Mouse (Mus musculus) gastrocnemius, adult 18-20 months (tissue): ENCODE measurements around the gene Lrrc42. TPM values are rescaled to one million over a fixed set of nuclear protein-coding genes. Genes with fewer than 3 reads are reported as not detected.

Source experiments
- DNase-seq: peaks from one replicate; pipeline ENCODE4 v3.0.0; 2021; ENCODE audit warnings: low spot score
- total RNA-seq, 2 experiments: library from RNA; stranded (reverse); gene quantifications; 2 replicates each; pipeline ENCODE4 v1.2.3; 2021

The Lrrc42 gene
- total RNA-seq, 2 experiments from 2014 or later, result 7.9 to 9.5 TPM

DNA sequence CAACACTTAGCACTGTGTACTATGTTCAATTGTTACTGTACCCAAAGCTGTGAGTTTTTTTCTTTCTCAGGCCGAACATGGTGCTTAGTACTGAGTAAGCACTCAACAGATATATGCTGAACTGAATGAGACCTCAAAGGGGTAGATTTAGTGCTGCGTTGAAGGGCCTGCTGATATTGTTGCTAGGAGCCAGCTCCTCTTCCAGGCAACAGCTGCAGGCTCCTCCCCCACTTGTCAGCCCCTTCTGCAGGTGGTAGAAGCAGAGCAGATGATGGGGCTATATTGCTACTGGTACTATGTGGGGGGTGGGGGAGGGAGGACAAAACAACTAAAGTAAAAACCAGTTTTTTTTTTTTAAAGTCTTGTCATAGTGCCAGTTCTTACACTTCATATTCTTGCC lies 3.9 kb downstream of the Lrrc42 start:
- no peak for DNase-seq

DNA sequence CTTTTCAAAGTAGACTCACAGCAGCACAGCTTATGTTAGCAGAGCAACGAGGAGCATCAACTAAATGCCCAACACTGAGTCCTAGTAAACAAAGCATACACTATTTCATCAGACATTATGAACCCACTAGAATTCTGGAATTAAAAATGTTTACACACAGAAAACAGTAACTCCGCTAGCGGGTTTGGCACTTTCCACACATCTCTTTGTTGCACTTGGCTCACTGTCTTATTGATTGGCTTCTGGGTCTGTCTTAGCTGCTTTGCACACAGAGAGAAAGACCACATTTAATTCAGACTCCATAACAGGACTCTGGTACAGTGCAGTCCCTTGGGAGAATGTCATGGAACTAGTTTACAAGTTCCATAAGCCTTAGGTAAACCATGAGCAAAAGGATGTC lies 5.3 kb downstream of the Lrrc42 start:
- no peak for DNase-seq

GRCm38 (mm10) chr4:107247110-107247509 lies 6.2 kb downstream of the Lrrc42 start:
- DNase-seq, result no peak

DNA sequence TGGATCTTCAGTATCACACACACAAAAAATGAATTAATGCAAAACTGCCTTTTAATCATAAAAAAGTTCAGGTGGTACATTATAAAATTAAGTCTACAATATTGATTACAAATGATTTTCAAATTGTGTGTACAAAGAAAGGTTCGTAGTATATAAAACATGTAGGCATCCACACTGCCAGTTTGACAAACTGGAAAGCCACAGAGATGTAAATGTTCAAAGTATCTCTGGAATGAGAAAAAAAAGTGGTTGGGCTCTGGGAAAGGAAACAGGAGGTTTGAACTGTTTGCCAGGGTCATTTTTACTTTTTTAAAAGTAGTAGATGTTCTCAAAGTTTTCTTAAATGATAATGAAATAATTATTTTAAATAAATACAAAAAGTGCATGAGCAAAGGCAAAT lies 7.3 kb downstream of the Lrrc42 start:
- DNase-seq, result no peak

GRCm38 (mm10) chr4:107245368-107245767 lies 8.0 kb downstream of the Lrrc42 start:
- no peak for DNase-seq

- DNase-seq, result no peak
These were observed 9.7 kb downstream of the Lrrc42 start for GRCm38 (mm10) chr4:107243365-107244333.

- DNase-seq, result no peak
These were observed 13.1 kb downstream of the Lrrc42 start for GRCm38 (mm10) chr4:107240196-107240595.

- DNase-seq, result no peak
These were observed 15.1 kb downstream of the Lrrc42 start for GRCm38 (mm10) chr4:107238253-107238652.

- DNase-seq, result no peak
These were observed 21.1 kb downstream of the Lrrc42 start for GRCm38 (mm10) chr4:107232219-107232618.

DNA sequence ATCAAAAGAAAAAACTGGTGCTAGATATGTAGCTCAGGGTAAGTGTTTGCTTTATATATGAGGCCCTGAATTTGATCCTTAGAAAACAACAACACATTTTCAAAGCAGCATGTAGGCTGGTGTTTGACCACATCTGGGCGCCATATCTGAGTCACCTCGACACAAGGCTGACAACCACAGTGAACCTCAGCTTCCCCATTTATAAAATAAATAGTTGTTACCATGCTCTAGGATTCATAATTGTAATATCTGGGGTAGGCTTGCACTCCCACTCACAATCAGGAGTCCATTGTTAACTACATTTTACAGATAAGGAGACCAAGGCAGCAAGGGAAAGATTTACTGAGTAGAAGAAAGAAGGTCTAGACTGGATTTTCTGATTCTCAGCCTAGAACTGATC lies 27.0 kb downstream of the Lrrc42 start:
- DNase-seq, result no peak

DNA sequence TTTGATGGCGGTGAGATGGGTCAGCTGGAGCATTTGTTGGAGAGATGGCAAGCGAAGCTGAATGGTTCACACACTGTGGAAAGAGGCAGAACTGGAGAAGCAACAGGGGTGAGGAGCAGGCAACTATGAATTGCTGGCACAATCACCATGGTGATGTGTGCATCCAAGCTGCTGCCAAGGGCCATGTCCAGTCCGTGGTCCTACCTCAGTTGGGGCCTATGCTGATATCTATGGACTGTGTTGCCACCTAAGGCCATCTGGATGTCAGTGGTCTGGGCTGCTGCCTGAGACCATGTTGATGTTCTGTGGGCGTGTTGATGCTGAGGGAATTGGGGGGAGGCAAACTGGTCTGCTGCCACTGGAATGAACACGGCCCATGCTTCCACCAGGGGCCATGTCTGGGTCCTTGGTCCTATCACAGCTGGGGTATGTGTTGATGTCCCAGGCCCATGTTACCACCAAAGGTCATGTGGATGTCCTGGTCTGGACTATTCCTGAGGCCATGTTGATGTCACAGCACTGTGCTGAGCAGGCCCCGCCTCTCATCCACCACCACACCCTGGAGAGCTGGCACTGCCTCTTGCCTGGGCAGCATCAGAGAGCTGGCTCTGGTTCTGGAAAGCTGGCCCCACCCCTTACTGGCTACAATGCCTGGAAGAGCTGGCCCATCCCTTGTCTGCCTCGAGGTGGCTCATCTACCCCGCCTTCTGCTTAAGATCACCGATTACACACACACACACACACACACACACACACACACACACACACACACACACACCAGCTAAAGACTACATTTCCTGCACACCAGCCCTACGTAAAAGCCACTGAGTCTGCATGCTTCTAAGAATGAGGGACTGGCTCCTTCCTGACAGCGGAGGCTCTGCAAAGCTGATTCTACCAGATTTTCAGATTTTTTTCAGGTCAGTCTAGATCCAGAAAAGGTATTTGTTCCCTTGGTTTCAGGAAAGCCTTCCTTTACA lies 29.8 kb downstream of the Lrrc42 start:
- DNase-seq, result peak; percentile 37

- no peak for DNase-seq
These were observed 31.8 kb downstream of the Lrrc42 start for GRCm38 (mm10) chr4:107221524-107221923.

DNA sequence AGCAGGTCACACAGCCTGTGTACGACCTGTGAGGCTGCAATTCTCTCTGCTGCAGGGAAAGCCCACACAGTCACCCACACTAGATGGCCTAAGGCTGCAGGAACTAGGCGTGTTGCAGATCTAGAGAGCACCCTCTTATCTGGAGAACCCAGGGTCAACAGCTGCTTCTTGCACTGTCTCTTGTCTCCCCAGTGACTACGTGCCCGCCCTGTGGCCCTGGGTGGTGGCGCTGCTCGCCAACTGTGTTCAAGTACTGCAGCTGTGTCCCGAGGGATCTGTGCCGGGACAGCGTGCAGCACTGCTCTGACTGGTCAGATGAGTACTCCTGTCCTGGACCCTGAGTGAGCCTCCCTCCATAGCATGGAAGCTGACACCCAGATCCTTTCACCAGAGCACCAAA lies 35.8 kb downstream of the Lrrc42 start:
- no peak for DNase-seq

DNA sequence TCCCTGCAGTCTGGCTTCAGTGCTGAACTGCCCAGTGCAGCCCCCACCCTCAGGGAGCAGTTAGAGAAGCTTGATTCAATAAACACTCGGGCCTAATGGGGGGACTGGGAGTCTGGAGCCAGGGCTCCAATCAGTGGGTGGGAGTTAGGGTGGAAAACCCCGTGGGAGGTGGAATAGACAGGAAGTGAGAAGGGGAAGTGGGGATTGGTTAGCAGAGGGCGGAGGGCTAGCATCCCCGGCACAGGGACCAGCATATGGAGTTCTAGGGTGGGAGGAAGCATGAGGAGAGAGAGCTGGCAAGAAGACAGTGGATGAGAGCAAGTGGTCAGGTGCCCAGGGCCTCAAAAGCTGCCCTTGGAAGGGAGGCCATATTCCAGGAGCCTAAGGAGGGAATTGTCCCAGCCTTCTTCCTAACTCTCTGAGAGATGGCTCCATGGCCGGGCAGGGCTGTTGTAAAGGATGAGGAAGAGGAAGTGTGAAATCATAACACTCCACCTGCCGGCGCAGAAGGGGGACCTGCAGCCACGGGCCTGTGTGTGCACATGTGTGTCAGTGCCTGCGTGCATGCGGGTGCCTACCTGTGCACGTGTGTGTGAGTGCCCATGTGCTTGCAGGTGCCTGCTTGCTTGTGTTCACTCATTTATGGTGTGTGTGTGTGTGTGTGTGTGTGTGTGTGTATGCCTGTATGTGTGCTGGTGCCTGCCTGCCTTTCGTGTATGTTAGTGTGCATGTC lies 39.9 kb downstream of the Lrrc42 start:
- no peak for DNase-seq

- no peak for DNase-seq
These were observed 41.4 kb downstream of the Lrrc42 start for GRCm38 (mm10) chr4:107211936-107212335.

DNA sequence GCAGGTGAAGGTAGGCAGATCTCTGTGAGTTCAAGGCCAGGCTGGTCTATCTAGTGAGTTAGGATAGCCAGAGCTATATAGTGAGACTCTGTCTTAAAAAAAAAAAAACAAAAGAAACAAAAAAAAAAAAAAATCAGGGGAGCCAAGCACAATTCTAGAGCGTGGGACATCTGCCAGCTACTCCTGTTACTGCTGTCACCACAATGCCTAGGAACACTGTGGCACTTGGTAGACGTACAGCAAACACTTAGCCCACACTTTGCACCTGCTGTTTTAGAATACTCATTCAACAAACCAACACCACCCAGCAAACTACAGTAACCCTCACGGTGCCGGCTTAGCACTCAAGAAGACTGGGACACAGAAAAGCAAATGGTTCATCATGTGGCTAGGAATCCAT lies 41.9 kb downstream of the Lrrc42 start:
- DNase-seq, result no peak

GRCm38 (mm10) chr4:107210483-107211097 lies 42.7 kb downstream of the Lrrc42 start:
- DNase-seq, result no peak

DNA sequence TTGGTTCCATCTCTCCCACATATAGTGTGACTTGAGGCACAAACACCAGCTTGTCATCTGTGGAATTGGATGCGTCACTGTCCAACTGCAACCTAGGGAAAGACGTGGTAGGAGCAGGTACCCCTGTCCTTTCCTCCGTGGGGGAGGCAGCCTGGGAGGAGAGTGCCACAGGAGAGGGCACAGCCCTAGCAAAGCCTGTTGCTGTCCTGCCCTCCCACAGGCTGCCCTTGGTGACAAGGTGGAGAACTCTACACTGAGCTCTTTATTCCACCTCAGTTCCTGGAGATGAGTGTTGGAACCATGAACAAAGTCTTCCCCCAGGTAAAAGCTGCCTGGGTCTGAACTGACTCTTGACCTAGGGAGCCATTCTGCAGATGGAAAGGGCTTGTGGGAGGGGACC lies 44.5 kb downstream of the Lrrc42 start, which contains the start of gene Ldlrad1:
Ldlrad1 (plus strand) TSS at position 301 of the 400 bp plus-strand sequence.
- no peak for DNase-seq

DNA sequence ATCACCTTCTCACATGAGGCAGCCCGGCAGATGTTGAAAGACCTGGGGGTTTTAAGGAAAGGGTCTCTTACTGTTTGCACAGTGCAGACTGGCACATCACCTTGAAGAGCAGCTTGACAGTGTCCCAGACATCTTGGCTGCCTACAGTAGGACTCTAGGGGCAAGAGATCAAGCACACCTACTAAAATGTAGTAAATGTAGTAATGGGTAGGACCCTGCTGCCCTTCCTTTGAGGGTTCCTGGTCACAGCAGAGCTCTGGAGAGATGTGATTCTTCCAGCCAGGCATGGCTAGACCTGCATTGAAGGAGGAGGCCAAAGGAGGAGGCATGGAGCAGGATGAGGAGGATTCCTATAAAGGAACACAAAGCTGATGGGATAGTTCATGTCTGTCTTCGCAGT lies 46.3 kb downstream of the Lrrc42 start:
- no peak for DNase-seq

DNA sequence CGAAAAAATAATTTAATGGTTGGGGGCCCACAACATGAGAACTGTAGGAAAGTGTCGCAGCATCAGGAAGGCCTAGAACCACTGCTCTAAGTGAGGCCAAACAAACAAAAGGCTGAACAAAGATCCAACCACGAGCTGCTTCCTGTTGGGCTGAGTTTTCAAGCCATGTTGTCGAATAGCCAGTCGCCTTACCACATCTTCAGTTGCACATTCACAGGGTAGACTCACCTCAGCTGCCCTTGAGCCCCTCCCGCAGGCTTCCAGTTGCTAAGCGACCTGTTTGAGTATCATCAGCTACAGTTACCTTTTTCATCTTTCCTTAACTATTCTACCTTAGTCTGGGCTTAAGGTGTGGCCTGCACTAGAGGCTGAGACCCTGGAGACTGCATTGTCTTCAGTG lies 50.3 kb downstream of the Lrrc42 start:
- DNase-seq, result no peak

- DNase-seq, result no peak
These were observed 51.6 kb downstream of the Lrrc42 start for GRCm38 (mm10) chr4:107201779-107202178.
